Mouse (Mus musculus) layer of hippocampus, postnatal 10 days (tissue): ENCODE data around the gene 2700097O09Rik. TPM values are rescaled to one million over a fixed set of nuclear protein-coding genes. Genes with fewer than 3 reads are reported as not detected.
A peak's percentile ranks its signal among the peaks of the same experiment; 100 is the strongest.
"Not testable (repeated sequence)": the region's sequence is repeated elsewhere in the genome, so short reads cannot be mapped to it uniquely, and the experiment has no call there.

Experiments used
- DNase-seq, 2 experiments: peaks; one replicate each; pipeline ENCODE4 v3.0.0; 2021; ENCODE audit warnings: low spot score in 2 of 2
- long read RNA-seq: library from polyadenylated mRNA; stranded (forward); transcript quantifications from one replicate; pipeline ENCODE4 v2.0.0, GENCODE M21; 2023
- total RNA-seq, 2 experiments: library from RNA; stranded (reverse); gene quantifications; 2 replicates each; pipeline ENCODE4 v1.2.3; 2021

Gene 2700097O09Rik
- 10 to 100 TPM in 1 of 2 experiments, 1 to 10 TPM in 1; 8.5 to 10.6 TPM for total RNA-seq
- long read RNA-seq, partial matches to known transcripts, result 2 of 5 reads
- long read RNA-seq, other reads (novel, unspliced or antisense), result 3 of 5 reads

GRCm38 (mm10) chr12:55079726-55080600 lies at the start of gene 2700097O09Rik, which contains the start of gene Srp54a:
Gene 2700097O09Rik (minus strand): TSS chr12:55080110.
Gene Srp54a (plus strand): TSS chr12:55080262.
- DNase-seq, result peak; percentile 91 to 95

GRCm38 (mm10) chr12:55124731-55125130 lies 44.8 kb upstream of the 2700097O09Rik start:
- DNase-seq, result not testable (repeated sequence)

- DNase-seq, result not testable (repeated sequence)
Measured at GRCm38 (mm10) chr12:55124242-55124641, 44.3 kb upstream of the 2700097O09Rik start, which contains the start of gene Fam177a. Gene Fam177a (plus strand): TSS chr12:55124469.

GRCm38 (mm10) chr12:55112616-55113015 lies 32.7 kb upstream of the 2700097O09Rik start:
- not testable (repeated sequence) for DNase-seq

- not testable (repeated sequence) for DNase-seq
Measured at GRCm38 (mm10) chr12:55092127-55092526, 12.2 kb upstream of the 2700097O09Rik start.

- DNase-seq, result not testable (repeated sequence)
Measured at GRCm38 (mm10) chr12:55080601-55080942, 662 bp upstream of the 2700097O09Rik start.

- not testable (repeated sequence) for DNase-seq
Measured at GRCm38 (mm10) chr12:55078706-55079105, 1.2 kb downstream of the 2700097O09Rik start.

- DNase-seq, result no peak
Measured at GRCm38 (mm10) chr12:55075296-55075695, 4.6 kb downstream of the 2700097O09Rik start.

GRCm38 (mm10) chr12:55073686-55074085 lies 6.2 kb downstream of the 2700097O09Rik start:
- DNase-seq, result no peak

- no peak for DNase-seq
Measured at GRCm38 (mm10) chr12:55072495-55072894, 7.4 kb downstream of the 2700097O09Rik start.

GRCm38 (mm10) chr12:55062141-55062540 lies 17.8 kb downstream of the 2700097O09Rik start:
- DNase-seq, result no peak

GRCm38 (mm10) chr12:55061006-55061405 lies 18.9 kb downstream of the 2700097O09Rik start:
- peak in 1 of 2 experiments; percentile 16 for DNase-seq

- DNase-seq, result no peak
Measured at GRCm38 (mm10) chr12:55060212-55060898, 19.6 kb downstream of the 2700097O09Rik start.

GRCm38 (mm10) chr12:55059812-55060211 lies 20.1 kb downstream of the 2700097O09Rik start:
- no peak for DNase-seq

GRCm38 (mm10) chr12:55058865-55059615 lies 20.9 kb downstream of the 2700097O09Rik start:
- no peak for DNase-seq

- no peak for DNase-seq
Measured at GRCm38 (mm10) chr12:55056703-55057102, 23.2 kb downstream of the 2700097O09Rik start.

GRCm38 (mm10) chr12:55054551-55055241 lies 25.2 kb downstream of the 2700097O09Rik start:
- no peak for DNase-seq

GRCm38 (mm10) chr12:55053267-55053666 lies 26.6 kb downstream of the 2700097O09Rik start:
- no peak for DNase-seq

GRCm38 (mm10) chr12:55051210-55052173 lies 28.4 kb downstream of the 2700097O09Rik start:
- DNase-seq, result no peak
